Mouse (Mus musculus) brain, embryonic 14.5 days (tissue): ENCODE data around the gene Zfp428. TPM values are rescaled to one million over a fixed set of nuclear protein-coding genes. Genes with fewer than 3 reads are reported as not detected.

Experiments used
- DNase-seq: peaks from one replicate; pipeline ENCODE4 v3.0.0-alpha.2; 2011; ENCODE audit warnings: low read depth
- CTCF ChIP-seq: fragments of 200-500 bp; IDR thresholded peaks from 2 replicates; pipeline ENCODE4 v1.5.1; 2012; ENCODE audit warnings: inconsistent platforms, mild to moderate bottlenecking, moderate library complexity, borderline replicate concordance; ENCODE audit not compliant: insufficient read depth, insufficient read length; ENCODE audit errors: extremely low read depth
- POLR2A ChIP-seq: fragments of 200-500 bp; IDR thresholded peaks from 2 replicates; pipeline ENCODE4 v1.6.1; 2012; ENCODE audit warnings: mild to moderate bottlenecking, inconsistent platforms, borderline replicate concordance; ENCODE audit not compliant: poor library complexity, insufficient read depth, insufficient read length, severe bottlenecking; ENCODE audit errors: extremely low read depth
- polyA plus RNA-seq: library from polyadenylated mRNA; depleted of rRNA; stranded (reverse); fragments of >200 nt; gene quantifications from 2 replicates; pipeline ENCODE4 v1.2.3, GENCODE M21; 2012; rRNA removed

The Zfp428 gene
- polyA plus RNA-seq, result 269 and 420 TPM in 2 replicates

DNA sequence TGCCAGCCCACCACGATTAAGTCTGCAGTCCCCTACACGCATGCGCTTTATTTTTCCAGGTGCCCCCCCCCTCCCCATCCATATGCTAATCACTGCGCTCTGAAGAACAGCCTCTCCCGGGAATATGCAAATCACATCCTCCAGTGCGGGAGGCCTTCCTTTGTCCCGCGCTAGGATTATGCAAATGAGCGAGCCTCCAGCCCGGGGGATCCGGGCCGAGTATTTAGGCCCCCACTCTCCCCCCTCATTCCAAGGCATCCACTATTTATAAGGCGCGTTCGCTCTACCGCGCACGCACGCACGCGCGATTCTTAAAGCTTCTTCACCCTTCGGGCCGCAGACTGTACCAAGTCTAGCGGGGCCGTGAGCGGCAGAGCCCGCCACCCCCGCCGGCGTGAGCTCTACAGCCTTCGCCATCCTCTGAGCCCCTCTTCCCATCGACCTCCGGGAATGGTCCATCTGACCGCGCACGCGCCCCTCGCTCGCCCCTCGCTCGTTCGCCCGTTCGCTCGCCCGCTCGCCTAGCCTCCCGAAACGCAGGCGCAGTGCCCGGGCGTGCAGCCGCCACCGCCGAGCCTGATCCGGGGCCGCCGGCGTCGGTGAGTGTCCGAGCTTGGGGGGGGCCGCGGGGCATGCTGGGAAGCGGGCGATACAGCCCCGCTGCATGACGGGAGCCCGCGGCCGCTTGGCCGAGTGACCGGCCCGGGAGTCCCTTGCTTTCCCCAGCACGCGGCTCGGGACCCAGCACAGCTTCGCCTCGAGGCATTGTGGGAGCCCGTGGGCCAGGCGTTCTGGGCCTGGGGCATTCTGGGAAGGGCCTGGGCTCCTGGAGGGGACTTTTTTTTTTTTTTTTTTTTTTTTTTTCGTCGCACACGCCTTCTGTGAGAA lies at the start of gene Zfp428:
Zfp428 (plus strand) TSS at position 169 of the 888 bp plus-strand sequence.
- peak; percentile 99 for DNase-seq
- no peak for TF ChIP-seq CTCF
- TF ChIP-seq POLR2A, result peak; percentile 82

- no peak for TF ChIP-seq POLR2A
- no peak for TF ChIP-seq CTCF
- no peak for DNase-seq
Observed at GRCm38 (mm10) chr7:24457726-24458370, 49.0 kb upstream of the Zfp428 start.

GRCm38 (mm10) chr7:24459440-24459839 lies 47.4 kb upstream of the Zfp428 start:
- DNase-seq, result no peak
- TF ChIP-seq CTCF (no peak), POLR2A (no peak)

DNA sequence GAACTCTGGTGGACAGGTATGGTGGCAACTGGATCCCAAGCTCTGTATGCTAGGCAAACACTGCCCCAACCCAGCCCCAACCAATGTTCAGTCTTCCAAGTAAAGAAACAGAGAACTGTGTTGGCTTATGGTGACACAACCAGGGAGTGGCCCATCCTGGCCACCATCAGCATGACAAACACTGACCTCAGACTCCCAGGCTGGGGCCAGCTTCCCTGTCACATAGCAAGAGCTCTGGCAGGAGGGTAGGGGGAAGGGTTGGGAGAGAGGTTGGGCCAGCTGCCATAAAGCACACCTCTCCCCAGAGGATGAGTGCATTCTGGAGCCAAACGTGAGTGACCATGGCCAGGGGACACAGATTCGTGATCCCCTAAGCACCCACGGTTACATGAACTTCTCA lies 47.0 kb upstream of the Zfp428 start:
- TF ChIP-seq CTCF, result no peak
- TF ChIP-seq POLR2A, result no peak
- no peak for DNase-seq

DNA sequence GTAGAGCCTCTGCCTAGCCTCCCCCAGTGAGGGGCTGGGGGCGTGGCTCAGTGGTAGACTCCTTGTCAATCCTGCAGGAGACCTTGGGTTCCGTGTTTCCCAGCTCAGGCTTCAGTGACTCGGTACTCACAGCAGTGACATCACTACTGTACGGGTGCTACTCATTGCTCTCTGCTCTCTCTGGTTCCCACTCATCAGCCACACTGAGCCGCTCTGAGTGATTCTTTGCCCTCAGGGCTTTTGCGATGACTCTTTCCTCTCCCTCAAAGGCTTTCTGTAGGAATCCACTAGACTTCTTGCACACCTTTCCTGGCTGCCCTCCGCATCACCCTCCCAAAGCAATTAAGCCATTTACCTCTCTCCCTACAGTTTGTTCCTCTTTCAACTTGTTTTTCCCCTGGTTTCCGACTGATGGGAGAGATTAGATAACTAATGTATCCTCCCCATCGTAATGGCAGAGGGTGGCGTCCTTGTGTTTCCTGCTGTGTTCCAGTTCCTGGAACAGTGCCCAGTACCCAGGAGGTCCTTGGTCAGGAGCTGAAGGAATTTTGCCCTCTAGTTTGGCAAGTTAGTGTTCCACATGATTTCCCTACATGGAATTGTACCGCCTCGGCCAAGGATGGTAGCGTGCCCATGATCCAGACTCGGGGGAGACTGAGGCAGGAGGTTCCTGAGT lies 45.3 kb upstream of the Zfp428 start:
- TF ChIP-seq POLR2A (no peak), CTCF (no peak)
- no peak for DNase-seq

DNA sequence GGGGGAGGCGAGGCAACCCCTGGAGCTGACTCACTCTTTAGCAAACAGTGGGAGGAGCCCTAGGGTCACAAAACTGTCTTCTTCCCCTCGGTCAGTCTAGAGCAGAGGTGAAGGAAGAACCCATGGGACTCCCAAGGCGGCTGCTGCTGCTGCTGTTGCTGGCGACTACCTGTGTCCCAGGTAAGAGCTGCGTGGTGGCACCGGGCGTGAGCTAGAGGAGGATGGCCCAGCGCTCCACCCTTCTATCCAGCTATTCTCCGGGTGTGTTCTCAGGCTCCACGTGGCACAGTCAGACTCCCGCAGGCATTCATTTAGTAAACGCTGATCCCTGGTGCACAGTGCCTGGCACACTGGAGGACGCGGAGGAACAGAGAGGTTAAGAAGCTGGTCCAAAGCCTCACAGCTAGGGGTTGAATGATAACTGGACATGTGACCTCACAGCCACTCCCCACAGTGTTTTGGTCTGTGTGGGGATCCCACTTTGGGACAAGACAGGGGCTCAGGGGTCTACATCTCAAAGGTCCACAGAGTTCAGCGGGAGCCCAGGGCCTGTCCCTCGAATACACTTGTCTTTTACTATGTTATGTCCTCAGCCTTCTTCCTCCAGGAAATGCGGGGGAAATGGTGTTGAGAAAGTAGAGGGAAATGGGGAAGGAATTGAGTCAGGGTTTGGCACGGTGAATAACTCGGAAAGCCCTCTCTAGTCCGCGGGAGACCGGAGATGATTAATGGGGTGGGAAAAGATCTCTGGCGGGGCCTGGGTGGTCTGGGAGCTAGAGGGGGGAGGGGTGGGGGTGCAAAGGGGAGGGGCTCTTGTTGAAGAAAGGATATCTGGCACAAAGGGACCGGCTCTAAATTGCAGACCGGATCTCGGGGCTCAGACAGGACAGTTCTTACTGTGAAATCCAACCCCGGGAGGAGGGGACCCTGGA lies 44.2 kb upstream of the Zfp428 start, which contains the start of gene Plaur:
Plaur (plus strand) TSS at position 97 of the 932 bp plus-strand sequence.
- TF ChIP-seq POLR2A (no peak), CTCF (no peak)
- DNase-seq, result peak; percentile 13

GRCm38 (mm10) chr7:24466835-24467234 lies 40.0 kb upstream of the Zfp428 start:
- no peak for DNase-seq
- no peak for TF ChIP-seq POLR2A
- no peak for TF ChIP-seq CTCF

GRCm38 (mm10) chr7:24467886-24468285 lies 38.9 kb upstream of the Zfp428 start:
- TF ChIP-seq POLR2A (no peak), CTCF (no peak)
- no peak for DNase-seq

- TF ChIP-seq CTCF (peak; percentile 62; the same call in 1 of the 2 replicates), POLR2A (no peak)
- no peak for DNase-seq
Observed at GRCm38 (mm10) chr7:24469126-24469525, 37.7 kb upstream of the Zfp428 start.

DNA sequence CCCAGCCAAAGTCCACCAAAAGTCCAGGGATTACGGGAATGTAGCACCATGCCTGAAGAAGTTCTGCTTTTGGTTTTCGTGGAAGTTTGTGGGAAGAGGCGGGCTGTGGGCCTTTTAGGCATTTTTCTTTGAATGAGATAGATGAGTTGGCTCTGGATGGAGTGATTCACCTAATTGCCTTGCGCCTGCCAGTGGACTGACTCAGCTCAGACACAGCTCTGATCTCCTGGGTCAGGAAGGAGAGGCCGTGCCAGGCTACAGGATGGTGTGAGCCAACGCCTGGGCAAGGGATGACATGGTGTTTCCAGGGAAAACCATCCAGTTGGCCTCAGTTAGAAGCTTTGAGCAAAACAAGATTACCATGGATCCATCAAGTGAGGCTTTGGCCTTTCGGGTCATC lies 36.5 kb upstream of the Zfp428 start:
- DNase-seq, result no peak
- TF ChIP-seq CTCF (no peak), POLR2A (no peak)

- no peak for TF ChIP-seq POLR2A
- no peak for TF ChIP-seq CTCF
Observed at GRCm38 (mm10) chr7:24472442-24472841, 34.4 kb upstream of the Zfp428 start.

DNA sequence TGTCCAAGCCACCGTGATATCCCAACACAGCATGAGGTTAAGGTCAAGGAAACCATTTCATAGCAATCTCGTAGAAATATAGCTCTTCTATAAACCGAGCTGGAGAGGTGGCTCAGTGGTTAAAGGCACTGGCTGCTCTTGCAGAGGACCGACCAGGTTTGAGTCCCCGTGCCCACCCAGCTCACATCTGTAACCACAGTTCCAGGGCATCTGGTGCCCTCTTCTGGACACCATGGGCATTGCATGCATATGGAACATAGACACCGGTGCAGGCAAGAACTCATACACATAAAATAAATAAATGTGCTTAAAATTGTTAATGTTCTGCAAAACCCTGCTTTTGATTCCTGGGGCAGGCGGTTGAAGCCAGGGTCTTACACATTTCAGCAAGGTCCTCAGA lies 33.9 kb upstream of the Zfp428 start:
- TF ChIP-seq POLR2A (no peak), CTCF (peak; percentile 67; the same call in 1 of the 2 replicates)
- peak; percentile 27 for DNase-seq

More at GRCm38 (mm10) chr7:24472442-24472841, 34.4 kb upstream of the Zfp428 start:
- peak; percentile 50 for DNase-seq
